Mouse (Mus musculus) stomach, adult 2 months (tissue): ENCODE data around the gene Olfr923. TPM values are rescaled to one million over a fixed set of nuclear protein-coding genes. Genes with fewer than 3 reads are reported as not detected.

ENCODE experiments used
- polyA plus RNA-seq: library from polyadenylated mRNA; depleted of rRNA; stranded (reverse); fragments of >200 nt; gene quantifications from 2 replicates; pipeline ENCODE4 v1.2.3, GENCODE M21; 2012; rRNA removed

Gene Olfr923
- not detected in 2 replicates for polyA plus RNA-seq

DNA sequence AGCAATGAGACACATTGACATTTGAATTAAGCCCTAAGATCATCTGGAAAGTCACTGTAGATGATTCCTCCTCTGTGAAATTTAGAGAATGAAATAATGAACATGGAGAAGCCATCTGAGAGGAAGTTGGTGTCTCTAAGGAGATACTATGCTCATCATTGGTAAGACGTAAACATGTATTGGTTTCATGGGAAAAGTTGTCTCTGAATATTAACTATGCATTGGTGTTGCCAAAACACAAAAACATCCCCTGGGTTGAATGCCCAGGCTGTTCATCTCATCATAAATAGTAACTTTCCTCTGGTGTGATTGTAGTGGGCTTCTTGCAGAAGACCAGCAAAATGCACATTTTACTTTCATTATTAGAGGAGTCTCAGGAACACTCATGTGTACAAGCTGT, at the start of gene Olfr923:
Gene Olfr923, plus strand, starts transcription at position 301 of the 400 bp plus-strand sequence.

GRCm38 (mm10) chr9:38814314-38814713, 12.0 kb upstream of the Olfr923 start, which contains the start of gene Olfr922:
TSS of gene Olfr922 (plus strand) at chr9:38814614.

DNA sequence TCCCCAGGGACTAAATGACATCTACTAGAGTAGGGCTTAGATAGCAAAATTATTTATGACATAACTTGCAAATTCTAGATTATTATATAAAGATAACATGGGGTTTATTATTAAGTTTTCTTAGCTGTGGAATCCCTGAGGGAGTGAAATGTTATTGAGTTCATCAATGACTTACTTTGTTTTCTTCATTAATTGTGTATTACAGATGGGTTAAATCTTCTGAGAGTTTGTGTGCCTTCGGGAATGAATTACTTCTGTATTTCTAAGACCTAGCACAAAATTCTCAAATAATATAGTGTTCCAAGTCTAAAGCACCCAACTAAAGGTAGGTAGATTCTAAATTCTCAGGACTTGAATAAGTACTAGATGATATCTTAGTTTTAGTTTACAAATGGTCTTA, 17.8 kb downstream of the Olfr923 start, which contains the start of gene Olfr924:
Gene Olfr924, plus strand, starts transcription at position 301 of the 400 bp plus-strand sequence.

DNA sequence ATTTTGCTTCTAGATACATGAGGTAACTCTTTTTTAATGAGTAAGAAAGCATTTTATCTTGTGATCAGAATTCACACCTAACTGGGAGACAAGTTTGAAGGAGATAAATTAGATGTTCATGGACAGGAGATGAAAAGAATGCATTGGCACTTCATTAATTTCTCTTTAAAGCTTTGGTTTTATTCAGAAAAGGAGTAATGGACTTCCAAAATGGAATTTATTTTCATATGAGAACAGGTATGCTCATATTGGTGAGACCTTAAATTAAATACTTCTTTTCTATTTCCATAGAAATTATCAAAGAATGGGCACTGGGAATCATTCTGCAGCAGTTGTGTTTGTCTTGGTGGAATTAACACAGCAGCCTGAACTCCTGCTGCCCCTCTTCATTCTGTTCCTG, 28.4 kb downstream of the Olfr923 start, which contains the start of gene Olfr26:
Gene Olfr26, plus strand, starts transcription at position 301 of the 400 bp plus-strand sequence.

GRCm38 (mm10) chr9:38876826-38877225, 50.5 kb downstream of the Olfr923 start, which contains the start of gene Olfr926:
TSS of gene Olfr926 (plus strand) at chr9:38877126.

Other genes with a start within 250 kb of the Olfr923 start
- not detected in 2 replicates for gene Olfr912, start 246.4 kb upstream of the Olfr923 start, polyA plus RNA-seq
- gene Olfr913, start 233.8 kb upstream of the Olfr923 start, polyA plus RNA-seq = not detected in 2 replicates
- not detected in 2 replicates for gene Olfr914, start 221.4 kb upstream of the Olfr923 start, polyA plus RNA-seq
- gene Olfr916, start 166.7 kb upstream of the Olfr923 start, polyA plus RNA-seq = not detected in 2 replicates
- gene Olfr917, start 160.7 kb upstream of the Olfr923 start, polyA plus RNA-seq = not detected in 2 replicates
- not detected in 2 replicates for gene Olfr918, start 151.9 kb upstream of the Olfr923 start, polyA plus RNA-seq
- not detected in 2 replicates for gene Olfr919, start 122.9 kb upstream of the Olfr923 start, polyA plus RNA-seq
- gene Vwa5a, start 108.3 kb upstream of the Olfr923 start, polyA plus RNA-seq = 1.7 and 3.0 TPM in 2 replicates
- not detected in 2 replicates for gene Olfr920, start 74.2 kb upstream of the Olfr923 start, polyA plus RNA-seq
- gene Olfr921, start 53.5 kb upstream of the Olfr923 start, polyA plus RNA-seq = not detected in 2 replicates
- gene Olfr922, start 11.9 kb upstream of the Olfr923 start, polyA plus RNA-seq = not detected in 2 replicates
- not detected in 2 replicates for gene Olfr924, start 17.9 kb downstream of the Olfr923 start, polyA plus RNA-seq
- gene Olfr26, start 28.5 kb downstream of the Olfr923 start, polyA plus RNA-seq = not detected in 2 replicates
- gene Olfr926, start 50.6 kb downstream of the Olfr923 start, polyA plus RNA-seq = not detected in 2 replicates
- gene Olfr930, start 103.3 kb downstream of the Olfr923 start, polyA plus RNA-seq = not detected in 2 replicates
- not detected in 2 replicates for gene Olfr933, start 145.8 kb downstream of the Olfr923 start, polyA plus RNA-seq
- gene Olfr934, start 161.8 kb downstream of the Olfr923 start, polyA plus RNA-seq = not detected in 2 replicates
- gene Olfr935, start 173.1 kb downstream of the Olfr923 start, polyA plus RNA-seq = not detected in 2 replicates
- not detected in 2 replicates for gene Olfr146, start 196.8 kb downstream of the Olfr923 start, polyA plus RNA-seq
- not detected in 2 replicates for gene Olfr937, start 238.4 kb downstream of the Olfr923 start, polyA plus RNA-seq